Mouse (Mus musculus) right cerebral cortex, adult 2 months (tissue): ENCODE measurements at regions not wholly inside any gene's neighbourhood (a gene's known extent, or its start where the extent isn't known, plus 50 kb on each side); places are given as distances from the start of the nearest gene placed in this dataset.

Source experiments
- DNase-seq, 2 experiments: peaks; one replicate each; pipeline ENCODE4 v3.0.0; 2021 to 2022; ENCODE audit warnings: low spot score in 2 of 2

DNA sequence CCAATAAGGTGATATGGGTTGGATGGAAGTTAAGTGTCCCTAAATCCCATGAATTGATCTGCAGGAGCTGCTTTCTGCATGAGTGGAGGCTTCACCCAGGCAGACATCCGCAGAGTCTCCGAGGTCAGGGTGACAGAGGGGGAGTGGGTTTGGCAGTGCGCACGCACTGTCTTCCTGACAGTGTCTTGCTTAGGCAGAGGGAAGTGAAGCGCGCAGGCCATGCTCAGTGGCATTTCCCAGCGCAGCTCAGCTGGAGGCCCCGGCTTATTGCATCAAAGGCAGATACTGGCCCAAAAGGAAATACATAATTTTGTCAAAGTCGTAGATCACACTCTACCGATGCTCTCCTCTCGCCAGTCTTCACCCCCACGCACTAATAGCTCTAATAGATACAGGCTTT, 252.7 kb upstream of the Dnajc24 start:
- DNase-seq: no peak

DNA sequence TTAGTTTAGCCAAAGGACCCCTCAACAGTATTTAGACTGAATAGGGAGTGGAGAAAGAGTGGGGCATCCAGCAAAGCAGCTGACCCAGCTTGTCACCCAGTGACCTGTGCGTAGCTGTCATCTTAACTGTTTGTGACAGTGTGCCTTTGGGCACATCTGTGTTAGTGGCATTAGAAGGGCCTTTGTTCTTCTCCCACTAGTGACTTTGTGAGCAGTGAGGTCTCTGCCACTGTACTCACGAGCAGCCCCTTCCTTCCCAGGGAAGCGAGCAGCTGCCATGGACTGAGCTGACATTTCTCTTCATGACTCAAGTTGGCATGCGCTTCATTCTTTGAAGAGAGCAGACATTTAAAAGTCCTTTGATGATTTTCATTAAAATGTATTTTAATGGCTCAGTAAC, 231.0 kb upstream of the Dnajc24 start:
- DNase-seq: no peak

GRCm38 (mm10) chr2:106231136-106231535, 227.8 kb upstream of the Dnajc24 start:
- DNase-seq: no peak

- no peak for DNase-seq
Measured at GRCm38 (mm10) chr2:106230021-106230420, 226.7 kb upstream of the Dnajc24 start.

- DNase-seq: no peak
Measured at GRCm38 (mm10) chr2:106228249-106228648, 224.9 kb upstream of the Dnajc24 start.

DNA sequence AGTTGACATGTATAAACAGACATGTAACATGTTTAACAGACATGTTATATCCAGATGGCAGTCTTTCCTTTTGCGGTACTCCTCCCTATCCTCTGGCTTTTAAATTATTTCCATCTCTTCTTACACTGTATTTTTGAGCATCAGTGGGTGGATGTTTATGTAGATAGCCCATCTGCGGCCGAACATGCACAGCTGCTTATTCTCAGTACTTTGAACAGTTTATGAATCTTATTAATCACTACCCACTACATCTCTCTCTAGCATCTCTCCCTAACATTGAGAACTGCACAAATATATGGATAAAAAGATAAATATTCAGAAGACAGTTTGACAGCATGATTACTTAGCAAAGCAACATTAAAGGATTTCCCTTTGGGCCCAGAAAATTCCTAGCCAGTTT, 212.8 kb upstream of the Dnajc24 start:
- peak; percentile 36 to 39 for DNase-seq

GRCm38 (mm10) chr2:106213740-106214139, 210.4 kb upstream of the Dnajc24 start:
- no peak for DNase-seq

GRCm38 (mm10) chr2:106210773-106211172, 207.4 kb upstream of the Dnajc24 start:
- DNase-seq: no peak

- no peak for DNase-seq
Measured at GRCm38 (mm10) chr2:106208767-106209250, 205.5 kb upstream of the Dnajc24 start.

- DNase-seq: no peak
Measured at GRCm38 (mm10) chr2:106200130-106200529, 196.8 kb upstream of the Dnajc24 start.

DNA sequence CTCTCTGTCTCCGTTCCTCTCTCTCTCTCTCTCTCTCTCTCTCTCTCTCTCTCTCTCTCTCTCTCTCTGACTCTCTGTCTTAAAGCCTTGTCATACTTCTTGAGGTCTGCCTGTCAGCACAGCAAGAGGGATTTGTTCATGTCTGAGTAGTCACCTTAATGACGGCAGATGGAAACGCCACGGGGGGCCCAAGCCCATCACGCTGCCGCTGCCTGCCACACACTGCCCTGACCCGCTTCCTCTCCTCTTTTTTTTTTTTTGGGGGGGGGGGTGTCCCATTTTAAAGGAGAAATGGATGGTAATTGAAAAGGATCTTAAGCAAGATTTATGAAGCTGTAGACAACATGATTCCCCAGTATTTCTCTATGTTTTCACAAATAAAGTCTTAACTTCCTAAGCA, 191.8 kb upstream of the Dnajc24 start:
- no peak for DNase-seq

- DNase-seq: peak; percentile 87
Measured at GRCm38 (mm10) chr2:106194369-106195023, 191.1 kb upstream of the Dnajc24 start.

- DNase-seq: no peak
Measured at GRCm38 (mm10) chr2:106193889-106194347, 190.6 kb upstream of the Dnajc24 start.

DNA sequence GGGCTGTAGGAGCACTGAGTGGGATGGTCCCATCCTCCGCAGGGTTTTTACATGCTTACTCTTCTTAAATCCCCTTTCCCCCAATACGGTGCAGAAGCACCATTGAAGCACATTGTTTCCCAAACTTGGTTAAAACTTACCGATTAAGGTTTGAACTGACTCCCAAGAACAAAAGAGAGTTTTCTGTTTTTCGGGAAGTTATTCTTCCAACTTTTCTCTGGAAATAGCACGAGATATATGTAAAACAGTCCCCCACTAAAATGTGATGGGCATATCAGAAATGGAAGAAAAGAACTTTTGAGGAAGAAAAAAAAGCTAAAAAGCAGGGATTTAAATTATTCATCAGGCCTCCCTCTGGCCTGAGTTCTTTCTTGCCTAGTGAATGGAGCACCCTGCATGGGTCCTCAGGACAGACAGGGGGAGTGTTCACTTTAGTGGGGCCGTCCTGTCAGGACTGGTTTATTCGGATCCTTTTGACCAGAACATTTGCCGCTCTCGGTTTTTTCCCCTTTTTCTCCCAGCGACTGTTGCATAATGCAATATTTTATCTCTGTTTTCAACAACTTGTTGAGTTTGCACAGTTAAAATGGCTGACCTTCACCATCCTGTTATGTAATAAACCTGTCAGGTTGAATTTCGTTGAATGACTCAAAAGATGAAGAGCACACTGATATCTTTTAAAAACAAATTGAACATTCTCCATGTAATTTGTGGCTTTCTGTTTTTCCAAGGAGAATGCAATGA, 187.4 kb upstream of the Dnajc24 start:
- DNase-seq: no peak

- DNase-seq: no peak
Measured at GRCm38 (mm10) chr2:106183651-106184050, 180.3 kb upstream of the Dnajc24 start.

DNA sequence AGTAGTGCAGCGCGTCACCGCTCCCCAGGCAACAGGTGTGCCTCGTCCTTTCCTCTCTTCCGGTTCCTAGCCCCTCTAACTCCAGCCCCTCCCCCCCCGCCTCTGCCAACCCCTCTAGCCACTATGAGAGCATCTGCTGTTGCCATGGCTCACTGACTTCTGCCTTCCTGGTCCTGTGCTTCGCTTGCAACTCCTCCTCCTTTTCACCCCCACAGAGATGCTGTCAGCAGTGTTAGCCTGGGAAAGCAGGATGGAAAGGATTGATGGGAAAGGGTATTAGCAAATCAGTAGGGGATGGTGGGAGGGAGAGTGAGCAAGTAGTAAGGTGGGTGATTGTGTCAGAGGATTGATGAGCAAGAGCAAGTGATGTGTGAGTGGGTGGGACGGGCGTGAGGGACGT, 178.7 kb upstream of the Dnajc24 start:
- no peak for DNase-seq

GRCm38 (mm10) chr2:106162681-106163080, 159.3 kb upstream of the Dnajc24 start:
- no peak for DNase-seq

DNA sequence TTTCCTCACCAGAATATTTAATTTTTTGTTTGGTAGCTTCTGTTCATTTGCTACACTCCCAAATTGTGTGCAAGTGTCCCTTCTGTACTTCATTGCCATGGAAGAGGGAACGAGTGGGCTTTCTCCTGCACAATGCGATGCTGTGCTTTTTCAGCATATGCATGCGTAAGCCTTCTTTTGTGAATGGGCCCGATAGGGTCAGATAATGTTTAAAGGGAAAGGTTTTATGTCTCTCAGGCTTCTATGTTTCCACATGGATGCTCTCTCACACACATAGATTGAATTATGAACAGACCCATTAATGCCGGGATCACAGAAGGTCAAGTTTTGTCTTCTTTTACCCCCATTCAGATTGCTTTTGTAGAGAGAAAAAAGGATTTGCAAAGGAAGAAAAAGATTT, 158.5 kb upstream of the Dnajc24 start:
- DNase-seq: no peak

DNA sequence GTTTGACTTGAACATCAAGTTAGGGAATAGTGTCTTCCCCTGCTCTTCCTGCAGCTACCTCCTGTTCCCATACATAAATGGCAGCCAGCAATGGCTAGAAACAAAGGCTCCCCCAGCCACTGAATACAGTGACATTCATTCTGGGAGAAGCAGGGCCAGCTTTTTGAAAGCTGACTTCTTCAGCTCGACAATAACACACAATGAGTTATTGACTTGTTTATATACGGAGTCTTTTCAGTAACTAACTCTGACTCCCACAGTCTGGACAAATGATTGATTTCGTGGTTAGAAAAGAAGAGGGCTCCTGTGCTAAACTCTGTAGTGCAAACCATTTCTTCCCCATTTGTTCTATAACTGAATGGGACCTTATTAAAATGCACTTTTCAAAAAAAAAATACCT, 146.4 kb upstream of the Dnajc24 start:
- no peak for DNase-seq

GRCm38 (mm10) chr2:106140931-106141330, 137.6 kb upstream of the Dnajc24 start:
- DNase-seq: no peak

DNA sequence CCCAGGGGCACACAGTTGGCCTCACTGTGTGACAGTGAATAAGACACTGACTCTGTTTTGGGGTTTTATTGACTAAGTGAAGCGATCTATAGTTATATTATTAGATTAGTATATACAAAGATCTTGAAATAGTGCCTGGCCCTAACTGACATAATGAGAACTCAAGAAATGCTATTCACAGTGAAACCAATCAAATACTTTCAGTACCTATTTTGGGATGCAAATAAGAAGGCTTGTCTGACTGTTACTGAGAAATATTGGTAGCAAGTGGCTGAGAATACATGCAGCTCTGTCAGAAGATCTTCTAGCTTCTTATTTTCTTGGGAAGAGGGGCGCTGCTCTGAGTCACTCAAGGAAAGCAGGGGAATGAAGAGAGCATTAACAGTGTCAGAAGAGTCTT, 97.7 kb upstream of the Dnajc24 start:
- no peak for DNase-seq

- DNase-seq: no peak
Measured at GRCm38 (mm10) chr2:106086121-106086520, 82.8 kb upstream of the Dnajc24 start.
